In genomic region chr9:123930926-123931325, GRCm38 (mm10) we compare ENCODE assay signal across 24 mouse cellular contexts. TPM values are rescaled to one million over a fixed set of nuclear protein-coding genes. Genes with fewer than 3 reads are reported as not detected.
DNase-seq lines count a peak whose midpoint lies in the region; TF ChIP-seq lines count a peak whose summit lies in the region.
"Had no signal": no experiment of that assay in that cellular context is flagged by ENCODE, and none has a peak within 500 bp of the region (broad histone marks: within the 10 kb centered on the region; RNA-seq: fewer than 3 reads in every experiment).

No protein-coding gene starts in this region.

- no peak for TF ChIP-seq EP300 in MEL (IDR thresholded peaks at IDR 0.05; ENCODE audit: low read depth in 1 of 2, low read length in 2 of 2)

- no peak for TF ChIP-seq POLR2A in spleen, adult 2 months (IDR thresholded peaks at IDR 0.05; ENCODE audit: low read depth, low read length)
- no peak for TF ChIP-seq POLR2A in MEL (IDR thresholded peaks at IDR 0.05; ENCODE audit: control insufficient read depth in 1 of 2, insufficient read depth in 1 of 2, low read depth in 1 of 2, low read length in 2 of 2, poor library complexity in 1 of 2)
- TF ChIP-seq POLR2A in small intestine, adult 2 months (IDR thresholded peaks at IDR 0.05; ENCODE audit: low read depth, low read length): no peak

- no peaks in the 10 kb centered on the region for H3K9me3 ChIP-seq in MEL (replicated peaks; ENCODE audit: insufficient read depth, low read length)
- H3K9me3 ChIP-seq: hindbrain, embryonic 15.5 days; limb, embryonic 15.5 days had no signal

- TF ChIP-seq RAD21 in MEL (IDR thresholded peaks at IDR 0.05; ENCODE audit: low read depth, low read length): no peak

- DNase-seq in spleen, adult 2 months (ENCODE audit: low read depth in 1 of 2, low spot score in 2 of 2): no peak
- no peak for DNase-seq in spleen, postnatal 4 days (ENCODE audit: low spot score in 2 of 2)
- DNase-seq in MEL (ENCODE audit: low read depth, low spot score): peak; percentile 88
- DNase-seq in induced T-regulatory cell, adult 2 months (ENCODE audit: low read depth): peak; percentile 69
- DNase-seq in gastrocnemius, postnatal 10 days: no peak
- no peak for DNase-seq in kidney, postnatal 36 days
- DNase-seq: adrenal gland, postnatal 14 days; cerebellum, postnatal 14 days; gastrocnemius, postnatal 36 days; heart, postnatal 36 days; kidney, adult 2 months; kidney, postnatal 25 days; lung, postnatal 10 days had no signal

- WGBS in spleen, adult 2 months: 70% methylated on average over 3 of the region's 3 CpGs
- 47% methylated on average over 3 of the region's 3 CpGs for WGBS in small intestine, adult 2 months

- no peak overlapping the region for H3K9ac ChIP-seq in MEL (ENCODE audit: control insufficient read depth, low read depth, low read length, poor library complexity, severe bottlenecking)
- H3K9ac ChIP-seq: hindbrain, embryonic 15.5 days; limb, embryonic 15.5 days had no signal

- H3K4me1 ChIP-seq in spleen, adult 2 months (ENCODE audit: control insufficient read depth, insufficient read depth, insufficient read length): peaks cover 31% of the 10 kb centered on the region; the same call in 1 of the 2 replicates
- H3K4me1 ChIP-seq in MEL (ENCODE audit: control insufficient read depth in 1 of 2, insufficient read depth in 2 of 2, low read length in 2 of 2): peaks cover 41 to 58% of the 10 kb centered on the region in 2 experiments
- peaks cover 21% of the 10 kb centered on the region for H3K4me1 ChIP-seq in small intestine, adult 2 months (ENCODE audit: control insufficient read depth, insufficient read depth, insufficient read length, low read length)

- TF ChIP-seq CTCF in spleen, adult 2 months (IDR thresholded peaks at IDR 0.05; ENCODE audit: extremely low read depth, insufficient read depth, insufficient read length, insufficient replicate concordance): no peak
- TF ChIP-seq CTCF in MEL (IDR thresholded peaks at IDR 0.05 in 2 of 3, conservative IDR thresholded peaks at IDR 0.05 in 1 of 3; ENCODE audit: control insufficient read depth in 1 of 3, insufficient read depth in 1 of 3, low read depth in 2 of 3, low read length in 3 of 3, poor library complexity in 1 of 3, severe bottlenecking in 1 of 3): no peak
- no peak for TF ChIP-seq CTCF in small intestine, adult 2 months (IDR thresholded peaks at IDR 0.05; ENCODE audit: extremely low read depth, insufficient read length, insufficient replicate concordance, low read depth, low read length)

- no peaks in the 10 kb centered on the region for H3K79me2 ChIP-seq in MEL (ENCODE audit: control insufficient read depth, insufficient read depth, low read length, poor library complexity)

- no peaks in the 10 kb centered on the region for H3K36me3 ChIP-seq in spleen, adult 2 months (ENCODE audit: control insufficient read depth, insufficient read depth, low read length)
- H3K36me3 ChIP-seq in MEL (ENCODE audit: control insufficient read depth in 1 of 2, insufficient read depth in 2 of 2, low read length in 2 of 2): peaks cover 0 to 48% of the 10 kb centered on the region in 2 experiments; a peak in 2 of 4 replicates
- H3K36me3 ChIP-seq in small intestine, adult 2 months (ENCODE audit: control insufficient read depth, insufficient read depth, low read length): no peaks in the 10 kb centered on the region
- H3K36me3 ChIP-seq: heart, embryonic 10.5 days; hindbrain, embryonic 15.5 days; limb, embryonic 15.5 days had no signal

- H3K4me3 ChIP-seq in spleen, adult 2 months (ENCODE audit: extremely low read depth, insufficient read depth, insufficient read length): no peak overlapping the region
- H3K4me3 ChIP-seq in MEL (ENCODE audit: control insufficient read depth in 1 of 2, insufficient read depth in 1 of 2, low read depth in 2 of 2, low read length in 2 of 2): no peak overlapping the region
- no peak overlapping the region for H3K4me3 ChIP-seq in small intestine, adult 2 months (ENCODE audit: low read depth, low read length)
- H3K4me3 ChIP-seq: heart, embryonic 10.5 days; hindbrain, embryonic 15.5 days; limb, embryonic 15.5 days had no signal

- peak overlapping the region; percentile 75 for H3K27ac ChIP-seq in spleen, adult 2 months (ENCODE audit: insufficient read depth, low read length)
- H3K27ac ChIP-seq in MEL (ENCODE audit: control insufficient read depth, low read depth, low read length): peak overlapping the region; percentile 2; the same call in 1 of the 2 replicates
- H3K27ac ChIP-seq in small intestine, adult 2 months (ENCODE audit: insufficient read depth, low read depth, low read length): peak overlapping the region; percentile 74
- H3K27ac ChIP-seq: heart, embryonic 10.5 days; hindbrain, embryonic 15.5 days; limb, embryonic 15.5 days had no signal

- no peaks in the 10 kb centered on the region for H3K27me3 ChIP-seq in spleen, adult 2 months (ENCODE audit: control insufficient read depth, insufficient read depth, low read length)
- H3K27me3 ChIP-seq in MEL (ENCODE audit: control insufficient read depth in 1 of 2, insufficient read depth in 2 of 2, low read length in 2 of 2): no peaks in the 10 kb centered on the region
- no peaks in the 10 kb centered on the region for H3K27me3 ChIP-seq in small intestine, adult 2 months (ENCODE audit: control insufficient read depth, insufficient read depth, low read length)
- H3K27me3 ChIP-seq: hindbrain, embryonic 15.5 days; limb, embryonic 15.5 days had no signal

TF ChIP-seq in MEL, 35 proteins besides CTCF, POLR2A, EP300 and RAD21:
- no peak for TF ChIP-seq TCF12 (IDR thresholded peaks at IDR 0.05; ENCODE audit: low read depth, low read length)
- TF ChIP-seq SIN3A (IDR thresholded peaks at IDR 0.05; ENCODE audit: low read length): no peak

RNA-seq across cellular contexts. Expression of gene Ccr1, which starts 37.6 kb away (rescaled TPM):
- 4.2 and 4.4 TPM in 2 replicates for polyA plus RNA-seq in spleen, adult 2 months (2012; rRNA removed)
- not detected in 2 replicates for total RNA-seq in MEL (2012; rRNA removed)
- polyA plus RNA-seq in MEL (2012; ENCODE audit: insufficient read depth in 1 of 2, insufficient read length in 2 of 2, low read depth in 1 of 2, low replicate concordance in 2 of 2, missing spikeins in 1 of 2): under 1 TPM in 1 of 2 experiments, not detected in 1; 0.07 TPM
- 1.2 and 1.3 TPM in 2 replicates for polyA plus RNA-seq in small intestine, adult 2 months (2012; rRNA removed)
- total RNA-seq in gastrocnemius, postnatal 10 days (2021): 1 to 10 TPM; 1.4 to 3.3 TPM

RNA-seq across cellular contexts. Expression of gene Ccr1l1, which starts 47.3 kb away (rescaled TPM):
- polyA plus RNA-seq in spleen, adult 2 months (2012; rRNA removed): 0.41 and 0.53 TPM in 2 replicates
- not detected in 2 replicates for total RNA-seq in MEL (2012; rRNA removed)
- not detected for polyA plus RNA-seq in MEL (2012; ENCODE audit: insufficient read depth in 1 of 2, insufficient read length in 2 of 2, low read depth in 1 of 2, low replicate concordance in 2 of 2, missing spikeins in 1 of 2)
- polyA plus RNA-seq in small intestine, adult 2 months (2012; rRNA removed): not detected in 2 replicates
- not detected for total RNA-seq in gastrocnemius, postnatal 10 days (2021)
- total RNA-seq: adrenal gland, postnatal 14 days; gastrocnemius, postnatal 36 days; heart, postnatal 36 days; layer of hippocampus, postnatal 14 days; left cerebral cortex, postnatal 25 days; midbrain, postnatal 0 days had no signal
- polyA plus RNA-seq: CD4-positive, CD25-positive, alpha-beta regulatory T cell, adult 4 months; forebrain, embryonic 14.5 days; heart, embryonic 10.5 days; hindbrain, embryonic 15.5 days; limb, embryonic 15.5 days; midbrain, postnatal 0 days; neural tube, embryonic 11.5 days; thymus, postnatal 0 days had no signal

Comparison
In these comparisons a context has a peak if more than half of its experiments do, and no peak if none do; other contexts are left out.
1. DNase-seq: peak in MEL (single experiment) and induced T-regulatory cell, adult 2 months (single experiment); none in spleen, adult 2 months (0 of 2), spleen, postnatal 4 days (0 of 2), gastrocnemius, postnatal 10 days (single experiment) and kidney, postnatal 36 days (0 of 2).
2. H3K27ac ChIP-seq: peak in every context shown above with its lines; median percentile 75 in spleen, adult 2 months; 74 in small intestine, adult 2 months; 2 in MEL.